Mouse (Mus musculus): Measurements from ENCODE around the gene Gper1.

DNA sequence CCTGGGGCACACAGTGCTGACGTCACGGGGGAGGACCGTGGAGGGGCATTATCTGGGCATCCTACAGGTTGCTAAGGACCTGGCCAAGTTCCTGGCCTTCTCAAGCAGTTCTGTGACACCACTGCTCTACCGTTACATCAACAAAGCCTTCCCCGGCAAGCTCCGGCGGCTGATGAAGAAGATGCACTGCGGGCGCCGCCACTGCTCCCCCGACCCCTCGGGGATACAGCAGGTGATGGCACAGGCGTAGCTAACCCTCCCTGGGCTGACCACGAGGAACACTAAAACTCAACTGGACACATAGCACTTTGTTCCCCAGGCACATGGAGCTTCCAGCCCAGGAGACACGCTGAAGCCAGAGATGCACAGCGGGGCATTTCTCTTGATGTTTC lies 29.8 kb upstream of the Gper1 start:
- TF ChIP-seq CTCF (IDR thresholded peaks at IDR 0.05; ENCODE audit: extremely low read depth, insufficient read depth, insufficient read length, insufficient replicate concordance) (no peak), POLR2A (IDR thresholded peaks at IDR 0.05; ENCODE audit: low read depth, low read length) (no peak)
